Mouse (Mus musculus): Measurements from ENCODE around the gene Oaz1.

DNA sequence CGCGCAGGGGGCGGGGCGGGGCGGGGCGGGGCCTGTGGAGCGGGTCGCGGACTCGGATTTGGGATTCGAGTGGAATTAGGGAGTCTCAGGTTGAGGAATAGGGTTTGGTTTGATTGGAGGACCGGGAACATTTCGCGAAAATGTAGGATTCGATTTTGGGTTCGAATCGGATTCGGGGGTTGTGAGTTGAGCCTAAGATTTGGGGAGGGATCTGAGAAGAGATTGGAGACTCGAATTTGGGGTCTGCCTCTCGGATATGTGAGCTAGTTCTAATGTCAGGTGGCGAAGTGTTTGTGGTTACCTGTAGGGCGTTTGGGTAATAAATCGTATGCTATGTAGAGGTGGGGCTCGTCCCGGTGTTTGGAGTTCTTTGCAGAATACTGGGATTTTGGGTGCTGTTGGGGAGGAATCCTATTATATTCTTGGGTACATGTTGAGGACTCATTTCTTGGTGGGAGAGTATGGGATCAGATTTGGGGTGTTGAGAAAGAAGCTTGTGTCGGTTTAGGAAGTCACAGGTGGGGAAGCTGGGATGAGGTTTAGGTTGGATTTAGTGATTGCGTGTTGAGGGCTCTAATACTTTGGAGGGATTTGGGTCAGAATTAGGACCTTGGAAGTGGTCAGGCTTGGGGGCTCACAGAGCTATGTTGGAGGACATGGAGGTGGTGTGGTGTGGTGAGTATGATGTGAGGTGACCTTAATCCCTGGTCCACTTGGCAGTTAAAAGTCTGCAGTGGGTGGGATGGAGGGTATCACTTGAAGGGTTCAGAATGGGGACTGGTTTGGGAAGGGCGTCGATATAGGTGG lies 810 bp downstream of the Oaz1 start:
- TF ChIP-seq CTCF (IDR thresholded peaks at IDR 0.05; ENCODE audit: low read depth) (no peak), EP300 (IDR thresholded peaks at IDR 0.05; ENCODE audit: low read depth) (no peak)

All from heart, postnatal 0 days (tissue).